Mouse (Mus musculus) 3134 (cell line): ENCODE data around the gene Nppb.

ENCODE experiments used
- DNase-seq: peaks from one replicate; pipeline ENCODE4 v3.0.0-alpha.2; 2011; ENCODE audit warnings: low spot score; ENCODE audit not compliant: insufficient read length; ENCODE audit errors: extremely low read depth

Gene Nppb

GRCm38 (mm10) chr4:148035440-148035839, 49.9 kb downstream of the Nppb start:
- no peak for DNase-seq
